Mouse (Mus musculus) MEL (cell line): ENCODE measurements around the gene Lpxn. TPM values are rescaled to one million over a fixed set of nuclear protein-coding genes. Genes with fewer than 3 reads are reported as not detected.

Experiments
- DNase-seq: peaks from one replicate; pipeline ENCODE4 v3.0.0; 2011; ENCODE audit warnings: low read depth, low spot score
- H3K27ac ChIP-seq: 2 replicates; pipeline ENCODE4 v1.5.1; 2012; ENCODE audit warnings: low read depth, mild to moderate bottlenecking, control low read depth, low read length, moderate library complexity; ENCODE audit not compliant: control insufficient read depth
- H3K27me3 ChIP-seq, 2 experiments: fragments of 150-350 bp in 1 of 2; sonication (generic) in 1 of 2; 2 replicates each; pipeline ENCODE4 v1.6.1; 2012; ENCODE audit warnings: low read length in 2 of 2, mild to moderate bottlenecking in 2 of 2, improper control_type of control experiment in 1 of 2, moderate library complexity in 1 of 2; ENCODE audit not compliant: insufficient read depth in 2 of 2, control insufficient read depth in 1 of 2
- H3K36me3 ChIP-seq, 2 experiments: 2 replicates each; pipeline ENCODE4 v1.6.1; 2012 to 2014; ENCODE audit warnings: low read length in 2 of 2, improper control_type of control experiment in 1 of 2, inconsistent platforms in 1 of 2, mild to moderate bottlenecking in 1 of 2; ENCODE audit not compliant: insufficient read depth in 2 of 2, control insufficient read depth in 1 of 2
- H3K4me1 ChIP-seq, 2 experiments: fragments of 150-350 bp in 1 of 2; sonication (generic) in 1 of 2; 2 replicates each; pipeline ENCODE4 v1.6.1; 2012; ENCODE audit warnings: low read length in 2 of 2, improper control_type of control experiment in 1 of 2, mild to moderate bottlenecking in 1 of 2; ENCODE audit not compliant: insufficient read depth in 2 of 2, control insufficient read depth in 1 of 2
- H3K4me3 ChIP-seq, 2 experiments: fragments of 150-350 bp in 1 of 2; sonication (generic) in 1 of 2; 2 replicates each; pipeline ENCODE4 v1.5.1; 2012; ENCODE audit warnings: low read depth in 2 of 2, low read length in 2 of 2, mild to moderate bottlenecking in 2 of 2, moderate library complexity in 2 of 2, control low read depth in 1 of 2, improper control_type of control experiment in 1 of 2; ENCODE audit not compliant: control insufficient read depth in 1 of 2, insufficient read depth in 1 of 2
- H3K79me2 ChIP-seq: 2 replicates; pipeline ENCODE4 v1.6.1; 2012; ENCODE audit warnings: mild to moderate bottlenecking, low read length, moderate library complexity; ENCODE audit not compliant: control insufficient read depth, poor library complexity, insufficient read depth
- H3K9ac ChIP-seq: 2 replicates; pipeline ENCODE4 v1.6.1; 2012; ENCODE audit warnings: low read depth, mild to moderate bottlenecking, control low read depth, low read length, moderate library complexity; ENCODE audit not compliant: control insufficient read depth, poor library complexity, severe bottlenecking
- H3K9me3 ChIP-seq: fragments of 150-350 bp; sonication (generic); replicated peaks from 2 replicates; pipeline ENCODE4 v1.6.1; 2012; ENCODE audit warnings: mild to moderate bottlenecking, low read length, improper control_type of control experiment, moderate library complexity; ENCODE audit not compliant: insufficient read depth
- CTCF ChIP-seq, 3 experiments: IDR thresholded peaks in 2 of 3; conservative IDR thresholded peaks in 1 of 3; 2 replicates each; pipeline ENCODE4 v1.5.1; 2011 to 2012; ENCODE audit warnings: low read length in 3 of 3, low read depth in 2 of 3, mild to moderate bottlenecking in 2 of 3, improper control_type of control experiment in 1 of 3, inconsistent platforms in 1 of 3, mixed read lengths in 1 of 3, moderate library complexity in 1 of 3; ENCODE audit not compliant: control insufficient read depth in 1 of 3, insufficient read depth in 1 of 3, poor library complexity in 1 of 3, severe bottlenecking in 1 of 3
- EP300 ChIP-seq, 2 experiments: IDR thresholded peaks; 2 replicates each; pipeline ENCODE4 v1.6.1; 2011; ENCODE audit warnings: improper control_type of control experiment in 2 of 2, low read length in 2 of 2, low read depth in 1 of 2, mild to moderate bottlenecking in 1 of 2
- MAX ChIP-seq: IDR thresholded peaks from 2 replicates; pipeline ENCODE4 v1.6.1; 2011; ENCODE audit warnings: low read length, improper control_type of control experiment
- NRF1 ChIP-seq: IDR thresholded peaks from 2 replicates; pipeline ENCODE4 v1.6.1; 2014; ENCODE audit warnings: low read depth, mild to moderate bottlenecking, inconsistent platforms, low read length, improper control_type of control experiment, moderate library complexity; ENCODE audit not compliant: poor library complexity, insufficient read depth, severe bottlenecking
- SMC3 ChIP-seq: IDR thresholded peaks from 2 replicates; pipeline ENCODE4 v1.6.1; 2011; ENCODE audit warnings: low read depth, low read length, improper control_type of control experiment
- polyA plus RNA-seq, 2 experiments: library from polyadenylated mRNA; stranded (reverse) in 1 of 2; unstranded in 1 of 2; fragments of >175 nt in 1 of 2; fragments of >200 nt in 1 of 2; gene quantifications; 2 replicates each; pipeline versions ENCODE4 v1.2.1 to v1.2.4; 2012; ENCODE audit warnings: low replicate concordance in 2 of 2, low read depth in 1 of 2; ENCODE audit not compliant: insufficient read length in 2 of 2, insufficient read depth in 1 of 2, missing spikeins in 1 of 2
- total RNA-seq: library from RNA; depleted of rRNA; stranded (reverse); fragments of 300-350 nt; gene quantifications from 2 replicates; pipeline ENCODE4 v1.2.3, GENCODE M21; 2012; rRNA removed

Lpxn gene
- total and polyA plus RNA-seq, 3 experiments = 9.9 to 12.3 TPM; not detected in 1

- no peaks in the 10 kb centered on the region for H3K9me3 ChIP-seq
- no peak for TF ChIP-seq NRF1
- no peak for TF ChIP-seq EP300 (IDR thresholded peaks at IDR 0.05; ENCODE audit: low read depth in 1 of 2, low read length in 2 of 2)
- no peak for TF ChIP-seq SMC3
- TF ChIP-seq CTCF (IDR thresholded peaks at IDR 0.05 in 2 of 3, conservative IDR thresholded peaks at IDR 0.05 in 1 of 3; ENCODE audit: control insufficient read depth in 1 of 3, insufficient read depth in 1 of 3, low read depth in 2 of 3, low read length in 3 of 3, poor library complexity in 1 of 3, severe bottlenecking in 1 of 3) = no peak
- TF ChIP-seq MAX = no peak
- TF ChIP-seq, all 39 proteins: peak for 0
Measured at GRCm38 (mm10) chr19:12856983-12857382, 61.0 kb downstream of the Lpxn start, which contains the start of gene Olfr1444. Gene Olfr1444 (plus strand): TSS chr19:12857283.

More at GRCm38 (mm10) chr19:12856983-12857382, 61.0 kb downstream of the Lpxn start, which contains the start of gene Olfr1444:
- no peak within 1 kb of the TSS for H3K27ac ChIP-seq
- DNase-seq = no peak
- H3K9ac ChIP-seq = no peak within 1 kb of the TSS
- no peaks in the 10 kb centered on the region for H3K79me2 ChIP-seq
- no peak within 1 kb of the TSS for H3K4me3 ChIP-seq
- H3K27me3 ChIP-seq = no peaks in the 10 kb centered on the region
- no peaks in the 10 kb centered on the region for H3K36me3 ChIP-seq
- no peaks in the 10 kb centered on the region for H3K4me1 ChIP-seq

Other genes starting within 250 kb of the Lpxn start
- gene Gm4952, start 196.2 kb upstream of the Lpxn start, total RNA-seq = not detected in 2 replicates
- gene Gm4952, start 196.2 kb upstream of the Lpxn start, polyA plus RNA-seq = under 1 TPM in 1 of 2 experiments, not detected in 1; 0.06 TPM
- gene Glyat, start 162.9 kb upstream of the Lpxn start, total RNA-seq = not detected in 2 replicates
- gene Glyat, start 162.9 kb upstream of the Lpxn start, polyA plus RNA-seq = not detected
- not detected in 2 replicates for gene Olfr1442, start 125.8 kb upstream of the Lpxn start, total RNA-seq
- gene Olfr1442, start 125.8 kb upstream of the Lpxn start, polyA plus RNA-seq = not detected
- not detected in 2 replicates for gene Olfr1443, start 118.1 kb upstream of the Lpxn start, total RNA-seq
- gene Olfr1443, start 118.1 kb upstream of the Lpxn start, polyA plus RNA-seq = not detected
- gene Keg1, start 100.4 kb upstream of the Lpxn start, total RNA-seq = not detected in 2 replicates
- not detected for gene Keg1, start 100.4 kb upstream of the Lpxn start, polyA plus RNA-seq
- gene Cntf, start 30.6 kb upstream of the Lpxn start, total RNA-seq = 2.5 and 3.2 TPM in 2 replicates
- 1 to 10 TPM in 1 of 2 experiments, not detected in 1; 8.2 TPM for gene Cntf, start 30.6 kb upstream of the Lpxn start, polyA plus RNA-seq
- 31.6 and 32.3 TPM in 2 replicates for gene Zfp91, start 67 bp upstream of the Lpxn start, total RNA-seq
- gene Zfp91, start 67 bp upstream of the Lpxn start, polyA plus RNA-seq = 100 to 1,000 TPM in 1 of 2 experiments, 10 to 100 TPM in 1; 51.7 to 148 TPM
- not detected in 2 replicates for gene Gm5244, start 50.5 kb downstream of the Lpxn start, total RNA-seq
- under 1 TPM in 1 of 2 experiments, not detected in 1; 0.13 TPM for gene Gm5244, start 50.5 kb downstream of the Lpxn start, polyA plus RNA-seq
- not detected in 2 replicates for gene Olfr1444, start 61.1 kb downstream of the Lpxn start, total RNA-seq
- under 1 TPM in 1 of 2 experiments, not detected in 1; 0.04 TPM for gene Olfr1444, start 61.1 kb downstream of the Lpxn start, polyA plus RNA-seq
- gene Olfr1445, start 87.7 kb downstream of the Lpxn start, total RNA-seq = not detected in 2 replicates
- not detected for gene Olfr1445, start 87.7 kb downstream of the Lpxn start, polyA plus RNA-seq
- gene Olfr1446, start 97.3 kb downstream of the Lpxn start, total RNA-seq = not detected in 2 replicates
- gene Olfr1446, start 97.3 kb downstream of the Lpxn start, polyA plus RNA-seq = not detected
- not detected in 2 replicates for gene Olfr1447, start 107.5 kb downstream of the Lpxn start, total RNA-seq
- gene Olfr1447, start 107.5 kb downstream of the Lpxn start, polyA plus RNA-seq = not detected
- not detected in 2 replicates for gene Olfr1448, start 128.2 kb downstream of the Lpxn start, total RNA-seq
- not detected for gene Olfr1448, start 128.2 kb downstream of the Lpxn start, polyA plus RNA-seq
- not detected in 2 replicates for gene Olfr1449, start 134.6 kb downstream of the Lpxn start, total RNA-seq
- not detected for gene Olfr1449, start 134.6 kb downstream of the Lpxn start, polyA plus RNA-seq
- gene Olfr1450, start 154.1 kb downstream of the Lpxn start, total RNA-seq = not detected in 2 replicates
- gene Olfr1450, start 154.1 kb downstream of the Lpxn start, polyA plus RNA-seq = not detected
- not detected in 2 replicates for gene Olfr1451, start 198.8 kb downstream of the Lpxn start, total RNA-seq
- gene Olfr1451, start 198.8 kb downstream of the Lpxn start, polyA plus RNA-seq = not detected
- not detected in 2 replicates for gene Olfr1453, start 232.1 kb downstream of the Lpxn start, total RNA-seq
- not detected for gene Olfr1453, start 232.1 kb downstream of the Lpxn start, polyA plus RNA-seq